Mouse (Mus musculus): ENCODE results near the gene Adgrd1. TPM values are rescaled to one million over a fixed set of nuclear protein-coding genes. Genes with fewer than 3 reads are reported as not detected.
A peak's percentile ranks its signal among the peaks of the same experiment; 100 is the strongest.

Gene Adgrd1
- polyA plus RNA-seq, 1 experiment from 2014 or later: 1.1 TPM

- WGBS: 73% methylated on average over 9 of the region's 9 CpGs
- H3K27ac ChIP-seq: no peak overlapping the region
- ATAC-seq (ENCODE audit: insufficient number of reproducible peaks, insufficient read depth, low FRiP score, low TSS enrichment, low read depth): no peak
Measured at GRCm38 (mm10) chr5:129065946-129066345, 30.6 kb upstream of the Adgrd1 start.

DNA sequence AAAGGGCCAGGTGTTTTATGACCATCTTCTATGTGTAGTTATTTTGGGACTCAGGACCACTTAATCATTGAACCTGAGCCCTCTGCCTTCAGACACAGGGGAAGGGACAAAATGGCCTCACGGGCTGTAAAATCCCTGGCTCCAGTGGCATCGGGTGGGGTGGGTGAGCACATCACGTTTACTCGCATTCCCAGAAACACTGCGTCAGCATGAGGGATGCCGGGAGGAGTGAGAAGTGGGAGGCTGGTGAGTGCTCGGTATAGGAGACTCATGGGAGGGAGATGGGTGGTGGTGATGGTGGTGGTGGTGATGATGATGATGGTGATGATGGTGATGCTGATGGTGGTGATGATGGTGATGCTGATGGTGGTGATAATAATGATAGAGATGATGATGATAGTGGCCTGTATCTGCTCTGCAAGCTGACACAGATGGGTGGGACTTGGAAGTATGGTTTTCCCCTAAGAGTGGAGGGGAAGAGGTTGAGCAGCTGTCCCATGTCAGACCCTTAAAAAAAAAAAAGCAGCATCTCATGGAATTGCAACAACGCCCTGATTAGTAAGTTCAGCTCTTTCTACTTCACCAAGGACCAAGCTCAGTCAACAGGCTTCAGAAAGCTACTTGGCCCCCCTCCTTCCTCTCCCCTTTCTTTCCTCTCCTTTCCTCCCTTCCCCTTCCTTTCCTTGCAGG, 29.9 kb upstream of the Adgrd1 start:
- Histone ChIP-seq H3K4me3 (no peak overlapping the region), H3K36me3 (no peaks in the 10 kb centered on the region), H3K27ac (no peak overlapping the region), H3K4me2 (no peak overlapping the region), H3K9me3 (no peaks in the 10 kb centered on the region), H3K9ac (no peak overlapping the region), H3K4me1 (peaks cover 5% of the 10 kb centered on the region), H3K27me3 (peaks cover 9% of the 10 kb centered on the region)
- WGBS: 84% methylated on average over 8 of the region's 8 CpGs
- ATAC-seq (ENCODE audit: insufficient number of reproducible peaks, insufficient read depth, low FRiP score, low TSS enrichment, low read depth): no peak

More at GRCm38 (mm10) chr5:129065946-129066345, 30.6 kb upstream of the Adgrd1 start:
- H3K27me3 ChIP-seq: peaks cover 15% of the 10 kb centered on the region
- no peaks in the 10 kb centered on the region for H3K36me3 ChIP-seq
- H3K4me1 ChIP-seq: peaks cover 5% of the 10 kb centered on the region
- no peaks in the 10 kb centered on the region for H3K9me3 ChIP-seq
- H3K4me2 ChIP-seq: no peak overlapping the region
- H3K4me3 ChIP-seq: no peak overlapping the region
- H3K9ac ChIP-seq: no peak overlapping the region

DNA sequence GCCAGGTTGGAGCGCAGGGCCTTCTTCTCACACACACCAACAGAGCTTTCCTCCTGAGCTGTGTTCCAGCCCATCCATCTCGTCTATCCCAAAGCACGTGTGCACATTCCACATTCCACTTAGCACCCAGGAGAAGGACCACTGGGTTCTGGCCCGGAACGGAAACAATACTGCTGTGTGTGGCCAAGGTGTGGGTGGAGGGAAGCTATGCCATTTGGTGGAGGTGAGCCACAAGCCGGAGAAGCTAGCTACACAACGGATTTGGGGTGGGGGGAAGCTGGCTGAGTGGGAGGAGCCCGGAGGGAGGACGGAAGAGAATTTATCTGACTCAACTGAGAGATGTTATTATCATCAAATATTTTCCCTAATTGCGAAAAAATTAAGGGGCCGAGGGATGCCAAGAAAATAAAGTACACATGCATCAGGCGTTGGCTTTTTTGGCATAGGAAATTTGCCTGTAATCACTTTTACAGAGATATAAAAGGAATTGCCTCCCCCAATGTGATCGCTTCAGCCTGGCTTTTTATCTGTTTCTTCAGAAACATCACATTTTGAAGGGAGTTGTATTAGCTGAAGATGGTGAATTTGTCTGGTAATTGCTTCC, 29.2 kb upstream of the Adgrd1 start:
- Histone ChIP-seq H3K9me3 (no peaks in the 10 kb centered on the region), H3K27ac (no peak overlapping the region), H3K27me3 (peaks cover 7% of the 10 kb centered on the region), H3K4me3 (no peak overlapping the region), H3K4me1 (peaks cover 5% of the 10 kb centered on the region), H3K36me3 (no peaks in the 10 kb centered on the region), H3K4me2 (no peak overlapping the region), H3K9ac (no peak overlapping the region)
- WGBS: 81% methylated on average over 13 of the region's 13 CpGs
- ATAC-seq (ENCODE audit: insufficient number of reproducible peaks, insufficient read depth, low FRiP score, low TSS enrichment, low read depth): no peak

- no peak for ATAC-seq (ENCODE audit: insufficient number of reproducible peaks, insufficient read depth, low FRiP score, low TSS enrichment, low read depth)
- H3K9me3 ChIP-seq: no peaks in the 10 kb centered on the region
- WGBS: 62% methylated on average over 14 of the region's 14 CpGs
- no peaks in the 10 kb centered on the region for H3K4me1 ChIP-seq
- H3K9ac ChIP-seq: no peak overlapping the region
- no peaks in the 10 kb centered on the region for H3K27me3 ChIP-seq
- no peak overlapping the region for H3K4me3 ChIP-seq
- no peak overlapping the region for H3K4me2 ChIP-seq
- peak overlapping the region; percentile 5; the same call in 1 of the 2 replicates for H3K27ac ChIP-seq
- no peaks in the 10 kb centered on the region for H3K36me3 ChIP-seq
Measured at GRCm38 (mm10) chr5:129071761-129072280, 24.7 kb upstream of the Adgrd1 start.

GRCm38 (mm10) chr5:129073404-129073803, 23.1 kb upstream of the Adgrd1 start:
- Histone ChIP-seq H3K9me3 (no peaks in the 10 kb centered on the region), H3K4me1 (no peaks in the 10 kb centered on the region), H3K9ac (no peak overlapping the region), H3K4me3 (no peak overlapping the region), H3K27ac (no peak overlapping the region), H3K4me2 (no peak overlapping the region), H3K36me3 (no peaks in the 10 kb centered on the region), H3K27me3 (no peaks in the 10 kb centered on the region)
- no peak for ATAC-seq (ENCODE audit: insufficient number of reproducible peaks, insufficient read depth, low FRiP score, low TSS enrichment, low read depth)
- 68% methylated on average over 6 of the region's 6 CpGs for WGBS

DNA sequence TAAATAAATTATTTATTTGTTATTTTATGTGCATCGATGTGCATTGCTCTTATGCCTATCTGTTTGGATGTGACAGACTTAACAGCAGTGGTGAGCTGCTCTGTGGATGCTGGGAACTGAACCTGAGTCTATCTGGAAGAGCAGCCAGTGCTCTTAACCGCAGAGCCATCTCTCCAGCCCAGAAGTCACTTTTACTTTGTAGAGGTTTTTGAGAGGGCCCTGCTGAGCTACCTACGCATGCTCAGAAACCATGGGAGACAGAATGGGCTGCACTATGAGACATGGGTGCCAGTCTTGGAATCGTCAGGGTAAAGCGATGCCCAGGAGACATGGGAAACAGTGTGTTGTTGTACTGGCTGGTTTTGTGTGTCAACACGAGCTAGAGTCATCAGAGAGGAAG, 20.5 kb upstream of the Adgrd1 start:
- no peak overlapping the region for H3K9ac ChIP-seq
- H3K36me3 ChIP-seq: no peaks in the 10 kb centered on the region
- H3K9me3 ChIP-seq: no peaks in the 10 kb centered on the region
- WGBS: 83% methylated on average over 6 of the region's 6 CpGs
- no peak for ATAC-seq (ENCODE audit: insufficient number of reproducible peaks, insufficient read depth, low FRiP score, low TSS enrichment, low read depth)
- H3K4me2 ChIP-seq: no peak overlapping the region
- H3K27me3 ChIP-seq: no peaks in the 10 kb centered on the region
- no peak overlapping the region for H3K4me3 ChIP-seq
- no peaks in the 10 kb centered on the region for H3K4me1 ChIP-seq
- H3K27ac ChIP-seq: no peak overlapping the region

GRCm38 (mm10) chr5:129077240-129077639, 19.3 kb upstream of the Adgrd1 start:
- no peaks in the 10 kb centered on the region for H3K27me3 ChIP-seq
- H3K27ac ChIP-seq: no peak overlapping the region
- 93% methylated on average over 5 of the region's 5 CpGs for WGBS
- ATAC-seq (ENCODE audit: insufficient number of reproducible peaks, insufficient read depth, low FRiP score, low TSS enrichment, low read depth): no peak
- H3K36me3 ChIP-seq: no peaks in the 10 kb centered on the region
- H3K4me3 ChIP-seq: no peak overlapping the region
- no peak overlapping the region for H3K4me2 ChIP-seq
- H3K9ac ChIP-seq: no peak overlapping the region
- no peaks in the 10 kb centered on the region for H3K4me1 ChIP-seq
- H3K9me3 ChIP-seq: no peaks in the 10 kb centered on the region

- Histone ChIP-seq H3K27ac (no peak overlapping the region), H3K4me2 (no peak overlapping the region), H3K36me3 (no peaks in the 10 kb centered on the region), H3K27me3 (no peaks in the 10 kb centered on the region), H3K9ac (no peak overlapping the region), H3K4me1 (no peaks in the 10 kb centered on the region), H3K9me3 (no peaks in the 10 kb centered on the region), H3K4me3 (no peak overlapping the region)
- ATAC-seq (ENCODE audit: insufficient number of reproducible peaks, insufficient read depth, low FRiP score, low TSS enrichment, low read depth): no peak
- 82% methylated on average over 7 of the region's 7 CpGs for WGBS
Measured at GRCm38 (mm10) chr5:129081521-129081920, 15.0 kb upstream of the Adgrd1 start.

GRCm38 (mm10) chr5:129085153-129085552, 11.4 kb upstream of the Adgrd1 start:
- H3K4me3 ChIP-seq: no peak overlapping the region
- no peaks in the 10 kb centered on the region for H3K9me3 ChIP-seq
- WGBS: 89% methylated on average over 10 of the region's 10 CpGs
- H3K4me1 ChIP-seq: no peaks in the 10 kb centered on the region
- no peak overlapping the region for H3K9ac ChIP-seq
- H3K4me2 ChIP-seq: no peak overlapping the region
- H3K27ac ChIP-seq: no peak overlapping the region
- H3K36me3 ChIP-seq: no peaks in the 10 kb centered on the region
- H3K27me3 ChIP-seq: no peaks in the 10 kb centered on the region
- ATAC-seq (ENCODE audit: insufficient number of reproducible peaks, insufficient read depth, low FRiP score, low TSS enrichment, low read depth): no peak

- WGBS: 59% methylated on average over 10 of the region's 10 CpGs
Measured at GRCm38 (mm10) chr5:129092345-129093065, 4.0 kb upstream of the Adgrd1 start.

DNA sequence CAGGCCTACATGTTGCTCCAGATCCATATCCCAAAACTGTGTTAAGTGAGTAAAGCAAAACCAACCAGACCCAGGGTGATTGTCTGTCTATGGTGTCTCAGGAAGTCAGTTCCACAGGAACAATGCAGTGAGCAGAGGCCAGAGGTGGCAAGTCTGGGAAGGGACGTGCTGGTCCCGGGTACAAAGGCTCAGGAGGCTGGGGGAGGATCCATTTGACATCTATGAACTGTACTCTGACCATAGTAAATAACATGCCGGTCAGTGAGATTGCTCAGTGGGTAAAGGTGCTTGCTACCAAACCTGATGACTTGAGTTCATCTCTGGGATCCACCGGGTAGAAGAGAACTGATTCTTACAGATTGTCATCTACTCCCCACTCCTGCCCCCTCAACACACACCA, 3.4 kb upstream of the Adgrd1 start:
- Histone ChIP-seq H3K9me3 (no peaks in the 10 kb centered on the region), H3K36me3 (no peaks in the 10 kb centered on the region), H3K9ac (no peak overlapping the region), H3K27ac (no peak overlapping the region), H3K4me2 (no peak overlapping the region), H3K27me3 (no peaks in the 10 kb centered on the region), H3K4me1 (peaks cover 8% of the 10 kb centered on the region), H3K4me3 (no peak overlapping the region)
- 81% methylated on average over 4 of the region's 4 CpGs for WGBS
- no peak for ATAC-seq (ENCODE audit: insufficient number of reproducible peaks, insufficient read depth, low FRiP score, low TSS enrichment, low read depth)

More at GRCm38 (mm10) chr5:129092345-129093065, 4.0 kb upstream of the Adgrd1 start:
- Histone ChIP-seq H3K4me3 (no peak overlapping the region), H3K9me3 (no peaks in the 10 kb centered on the region), H3K9ac (no peak overlapping the region), H3K36me3 (no peaks in the 10 kb centered on the region), H3K27ac (no peak overlapping the region), H3K4me1 (peaks cover 8% of the 10 kb centered on the region), H3K27me3 (no peaks in the 10 kb centered on the region), H3K4me2 (no peak overlapping the region)
- ATAC-seq (ENCODE audit: insufficient number of reproducible peaks, insufficient read depth, low FRiP score, low TSS enrichment, low read depth): no peak

All from embryonic facial prominence, embryonic 13.5 days (tissue).